Mouse (Mus musculus): ENCODE results near the gene Rnf213. TPM values are rescaled to one million over a fixed set of nuclear protein-coding genes. Genes with fewer than 3 reads are reported as not detected.

Rnf213 gene
- polyA plus RNA-seq, 1 experiment from 2014 or later: 4.2 TPM

- no peak overlapping the region for H3K9ac ChIP-seq
- peaks cover 15% of the 10 kb centered on the region for H3K4me1 ChIP-seq (replicated peaks)
- ATAC-seq (ENCODE audit: insufficient read depth): no peak
- H3K4me3 ChIP-seq (replicated peaks): no peak overlapping the region
- H3K27ac ChIP-seq (replicated peaks): no peak overlapping the region
- H3K27me3 ChIP-seq: no peaks in the 10 kb centered on the region
- H3K9me3 ChIP-seq (replicated peaks): no peaks in the 10 kb centered on the region
- peaks cover 98% of the 10 kb centered on the region for H3K36me3 ChIP-seq (replicated peaks)
- 79% methylated on average over 8 of the region's 8 CpGs for WGBS (ENCODE audit: insufficient replicate concordance)
- H3K4me2 ChIP-seq: no peak overlapping the region
Measured at GRCm38 (mm10) chr11:119438776-119439175, 45.9 kb downstream of the Rnf213 start.

DNA sequence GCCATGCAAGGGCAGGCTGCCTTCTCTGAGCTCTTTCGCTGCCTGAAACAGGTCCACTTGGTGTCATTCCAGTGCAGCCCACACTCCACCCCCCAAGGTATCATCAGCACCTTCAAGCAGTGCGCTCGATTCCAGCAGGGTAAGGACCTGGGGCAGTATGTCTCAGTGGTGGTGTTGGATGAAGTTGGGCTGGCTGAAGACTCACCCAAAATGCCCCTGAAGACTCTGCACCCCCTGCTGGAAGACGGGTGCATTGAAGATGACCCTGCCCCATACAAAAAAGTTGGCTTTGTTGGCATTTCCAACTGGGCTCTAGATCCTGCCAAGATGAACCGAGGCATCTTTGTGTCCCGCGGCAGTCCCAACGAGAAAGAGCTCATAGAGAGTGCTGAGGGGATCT lies 49.3 kb downstream of the Rnf213 start:
- Histone ChIP-seq H3K36me3 (replicated peaks) (peaks cover 96% of the 10 kb centered on the region), H3K27ac (replicated peaks) (no peak overlapping the region), H3K4me1 (replicated peaks) (no peaks in the 10 kb centered on the region; the same call in 1 of the 2 replicates), H3K4me3 (replicated peaks) (no peak overlapping the region), H3K27me3 (no peaks in the 10 kb centered on the region), H3K4me2 (no peak overlapping the region), H3K9ac (no peak overlapping the region), H3K9me3 (replicated peaks) (no peaks in the 10 kb centered on the region)
- ATAC-seq (ENCODE audit: insufficient read depth): no peak
- 77% methylated on average over 8 of the region's 8 CpGs for WGBS (ENCODE audit: insufficient replicate concordance)

DNA sequence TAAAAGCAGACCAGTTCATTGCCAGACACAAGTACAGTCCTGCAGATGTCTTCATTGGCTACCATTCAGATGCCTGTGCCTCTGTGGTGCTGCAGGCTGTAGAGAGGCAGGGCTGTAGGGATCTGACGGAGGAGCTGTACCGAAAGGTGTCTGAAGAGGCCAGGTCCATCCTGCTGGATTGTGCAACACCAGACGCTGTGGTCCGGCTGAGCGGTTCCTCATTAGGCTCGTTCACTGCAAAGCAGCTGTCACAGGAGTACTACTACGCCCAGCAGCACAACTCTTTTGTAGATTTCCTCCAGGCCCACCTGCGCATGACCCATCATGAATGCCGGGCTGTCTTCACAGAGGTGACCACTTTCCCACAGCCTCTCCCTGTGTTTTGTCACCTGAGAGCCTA lies 50.5 kb downstream of the Rnf213 start:
- H3K36me3 ChIP-seq (replicated peaks): peaks cover 94% of the 10 kb centered on the region
- no peak overlapping the region for H3K27ac ChIP-seq (replicated peaks)
- H3K4me3 ChIP-seq (replicated peaks): no peak overlapping the region
- no peaks in the 10 kb centered on the region for H3K9me3 ChIP-seq (replicated peaks)
- ATAC-seq (ENCODE audit: insufficient read depth): no peak
- H3K4me1 ChIP-seq (replicated peaks): no peaks in the 10 kb centered on the region; the same call in 1 of the 2 replicates
- H3K9ac ChIP-seq: no peak overlapping the region
- no peaks in the 10 kb centered on the region for H3K27me3 ChIP-seq
- 77% methylated on average over 9 of the region's 9 CpGs for WGBS (ENCODE audit: insufficient replicate concordance)
- no peak overlapping the region for H3K4me2 ChIP-seq

GRCm38 (mm10) chr11:119456097-119456496 lies 63.2 kb downstream of the Rnf213 start:
- peaks cover 71% of the 10 kb centered on the region for H3K36me3 ChIP-seq (replicated peaks)
- WGBS (ENCODE audit: insufficient replicate concordance): 83% methylated on average over 4 of the region's 4 CpGs
- H3K4me1 ChIP-seq (replicated peaks): no peaks in the 10 kb centered on the region
- no peak overlapping the region for H3K9ac ChIP-seq
- no peaks in the 10 kb centered on the region for H3K27me3 ChIP-seq
- no peak for ATAC-seq (ENCODE audit: insufficient read depth)
- no peak overlapping the region for H3K4me2 ChIP-seq
- no peaks in the 10 kb centered on the region for H3K9me3 ChIP-seq (replicated peaks)
- H3K4me3 ChIP-seq (replicated peaks): no peak overlapping the region
- no peak overlapping the region for H3K27ac ChIP-seq (replicated peaks)

DNA sequence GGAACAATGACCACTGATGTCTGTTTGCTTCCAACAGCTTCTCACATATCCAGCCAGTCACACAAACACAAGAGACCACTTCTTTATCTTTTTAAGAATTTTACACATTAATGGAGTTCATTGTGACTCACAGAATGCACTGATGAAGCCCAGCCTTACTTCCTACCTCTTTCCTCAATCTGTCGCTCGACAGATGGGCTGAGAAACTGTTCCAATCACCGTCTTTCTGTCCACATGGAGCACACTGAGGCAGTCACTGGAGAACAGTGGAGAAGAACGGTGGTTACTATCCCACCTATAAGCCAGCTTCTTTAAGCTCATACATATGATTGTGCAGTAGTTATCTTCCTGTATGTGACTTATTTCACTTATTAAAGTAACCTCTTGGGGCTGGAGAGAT lies 85.0 kb downstream of the Rnf213 start:
- H3K9ac ChIP-seq: no peak overlapping the region
- no peaks in the 10 kb centered on the region for H3K9me3 ChIP-seq (replicated peaks)
- no peak for ATAC-seq (ENCODE audit: insufficient read depth)
- no peak overlapping the region for H3K4me3 ChIP-seq (replicated peaks)
- peaks cover 85% of the 10 kb centered on the region for H3K36me3 ChIP-seq (replicated peaks)
- H3K4me1 ChIP-seq (replicated peaks): no peaks in the 10 kb centered on the region
- H3K27ac ChIP-seq (replicated peaks): no peak overlapping the region
- no peaks in the 10 kb centered on the region for H3K27me3 ChIP-seq
- 82% methylated on average over 4 of the region's 4 CpGs for WGBS (ENCODE audit: insufficient replicate concordance)
- H3K4me2 ChIP-seq: no peak overlapping the region

DNA sequence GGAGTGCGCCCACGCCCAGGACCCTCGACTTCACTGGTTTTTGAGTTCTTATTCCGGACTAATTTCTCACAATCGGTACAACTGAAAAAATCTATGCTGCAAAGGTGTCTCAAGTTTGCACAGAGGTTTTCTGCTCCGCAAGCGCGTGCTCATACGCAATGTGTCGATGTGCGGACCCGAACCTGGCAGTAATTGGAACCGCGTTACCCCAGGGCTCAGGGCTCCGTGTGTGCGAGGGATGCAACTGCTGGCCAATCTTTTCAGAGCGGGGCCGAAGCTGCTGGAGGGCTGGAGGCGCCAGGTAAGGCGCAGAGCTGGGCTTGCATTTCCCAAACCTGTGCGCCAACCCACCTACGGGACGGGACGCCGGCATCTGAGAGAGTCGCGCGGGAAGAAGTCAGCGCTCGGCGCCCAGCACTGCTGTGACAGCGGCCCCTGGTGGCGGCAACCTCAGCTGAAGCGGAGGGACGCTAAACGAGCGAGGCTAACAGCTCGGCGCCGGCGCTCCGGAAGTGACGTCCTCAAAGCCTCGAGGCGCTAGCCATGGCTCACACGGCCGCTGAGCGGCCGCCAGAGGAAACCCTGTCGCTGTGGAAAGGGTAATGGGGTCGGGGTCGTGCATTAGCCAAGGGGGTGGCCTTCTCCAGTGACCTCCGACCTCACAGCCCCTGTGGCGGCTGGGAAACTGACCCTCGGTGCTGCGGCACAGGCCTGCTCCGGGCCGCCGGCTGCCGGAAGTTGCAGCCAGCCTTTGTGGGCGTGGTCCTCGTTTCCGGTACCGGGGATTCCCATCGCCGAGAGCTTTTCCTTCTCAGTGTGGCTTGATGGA lies 98.2 kb downstream of the Rnf213 start, which contains the start of gene Endov:
TSS of gene Endov (plus strand) at position 487 of the 829 bp plus-strand sequence.
- Histone ChIP-seq H3K27me3 (no peaks in the 10 kb centered on the region), H3K9ac (peak within 1 kb of the TSS; percentile 82), H3K4me3 (replicated peaks) (peak within 1 kb of the TSS; percentile 95), H3K27ac (replicated peaks) (peak within 1 kb of the TSS; percentile 86), H3K4me1 (replicated peaks) (peaks cover 31% of the 10 kb centered on the region), H3K4me2 (peak within 1 kb of the TSS; percentile 99), H3K9me3 (replicated peaks) (no peaks in the 10 kb centered on the region), H3K36me3 (replicated peaks) (peaks cover 7% of the 10 kb centered on the region; the same call in 1 of the 2 replicates)
- ATAC-seq (ENCODE audit: insufficient read depth): peak; percentile 95
- WGBS (ENCODE audit: insufficient replicate concordance): 1% methylated on average over 66 of the region's 66 CpGs

- H3K4me1 ChIP-seq (replicated peaks): peaks cover 31% of the 10 kb centered on the region
- peak overlapping the region; percentile 95 for H3K4me3 ChIP-seq (replicated peaks)
- H3K9ac ChIP-seq: peak overlapping the region; percentile 82
- H3K36me3 ChIP-seq (replicated peaks): peaks cover 1% of the 10 kb centered on the region; the same call in 1 of the 2 replicates
- H3K27ac ChIP-seq (replicated peaks): peak overlapping the region; percentile 86
- ATAC-seq (ENCODE audit: insufficient read depth): no peak
- 6% methylated on average over 27 of the region's 27 CpGs for WGBS (ENCODE audit: insufficient replicate concordance)
- H3K9me3 ChIP-seq (replicated peaks): no peaks in the 10 kb centered on the region
- no peaks in the 10 kb centered on the region for H3K27me3 ChIP-seq
- peak overlapping the region; percentile 99 for H3K4me2 ChIP-seq
Measured at GRCm38 (mm10) chr11:119491690-119492087, 98.8 kb downstream of the Rnf213 start.

DNA sequence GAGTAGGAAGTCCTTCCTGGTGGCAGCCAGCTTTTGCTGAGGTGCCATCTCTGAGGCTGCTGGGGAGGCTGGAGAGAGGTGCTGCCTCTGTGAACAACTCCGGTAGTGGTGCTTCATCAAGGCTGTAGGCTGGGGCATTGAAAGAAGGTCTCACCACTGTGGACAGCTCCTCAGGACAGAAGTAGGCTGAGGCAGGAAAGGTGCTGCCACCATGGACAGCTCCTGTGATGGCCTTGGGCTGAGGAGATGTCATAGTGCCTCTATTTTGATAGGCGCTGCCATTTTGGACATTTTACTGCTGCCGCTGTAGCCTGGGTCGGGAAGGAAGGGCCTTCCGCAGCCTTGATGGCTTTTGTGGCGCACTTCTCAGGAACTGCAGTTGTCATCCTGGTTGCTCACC lies 99.9 kb downstream of the Rnf213 start:
- ATAC-seq (ENCODE audit: insufficient read depth): no peak
- Histone ChIP-seq H3K36me3 (replicated peaks) (no peaks in the 10 kb centered on the region; the same call in 1 of the 2 replicates), H3K4me3 (replicated peaks) (no peak overlapping the region), H3K9ac (no peak overlapping the region), H3K9me3 (replicated peaks) (no peaks in the 10 kb centered on the region), H3K27ac (replicated peaks) (no peak overlapping the region), H3K4me2 (peak overlapping the region; percentile 99; the same call in 1 of the 2 replicates), H3K4me1 (replicated peaks) (peaks cover 31% of the 10 kb centered on the region), H3K27me3 (no peaks in the 10 kb centered on the region)
- 80% methylated on average over 6 of the region's 6 CpGs for WGBS (ENCODE audit: insufficient replicate concordance)

DNA sequence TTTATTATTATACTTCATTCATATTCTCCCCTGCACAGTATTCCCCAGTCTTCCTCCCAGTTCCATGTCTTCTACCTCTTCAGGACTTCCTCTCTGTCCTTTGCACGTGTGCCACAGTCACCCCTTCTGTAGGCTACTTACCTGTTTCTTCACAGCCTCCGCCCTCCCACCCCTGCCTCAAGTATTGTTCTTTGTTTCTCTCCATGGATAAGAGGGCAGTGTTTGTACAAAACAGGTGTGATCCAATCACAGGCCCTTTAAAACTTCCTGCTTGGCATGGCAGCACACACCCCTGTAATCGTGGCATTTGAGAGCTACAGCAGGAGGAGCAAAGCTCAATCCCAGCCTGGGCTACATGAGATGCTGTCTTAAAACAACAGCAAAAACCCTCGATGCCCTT lies 100.6 kb downstream of the Rnf213 start:
- WGBS (ENCODE audit: insufficient replicate concordance): 71% methylated on average over 4 of the region's 4 CpGs
- no peak overlapping the region for H3K4me3 ChIP-seq (replicated peaks)
- no peak overlapping the region for H3K4me2 ChIP-seq
- H3K36me3 ChIP-seq (replicated peaks): no peaks in the 10 kb centered on the region; the same call in 1 of the 2 replicates
- no peaks in the 10 kb centered on the region for H3K9me3 ChIP-seq (replicated peaks)
- no peaks in the 10 kb centered on the region for H3K27me3 ChIP-seq
- H3K9ac ChIP-seq: no peak overlapping the region
- no peak for ATAC-seq (ENCODE audit: insufficient read depth)
- no peak overlapping the region for H3K27ac ChIP-seq (replicated peaks)
- H3K4me1 ChIP-seq (replicated peaks): peaks cover 31% of the 10 kb centered on the region

GRCm38 (mm10) chr11:119496147-119496546 lies 103.2 kb downstream of the Rnf213 start:
- Histone ChIP-seq H3K27ac (replicated peaks) (no peak overlapping the region), H3K9ac (no peak overlapping the region), H3K4me2 (no peak overlapping the region), H3K9me3 (replicated peaks) (no peaks in the 10 kb centered on the region), H3K4me3 (replicated peaks) (no peak overlapping the region), H3K4me1 (replicated peaks) (peaks cover 15% of the 10 kb centered on the region), H3K27me3 (no peaks in the 10 kb centered on the region), H3K36me3 (replicated peaks) (peaks cover 6% of the 10 kb centered on the region; the same call in 1 of the 2 replicates)
- no peak for ATAC-seq (ENCODE audit: insufficient read depth)
- WGBS (ENCODE audit: insufficient replicate concordance): 82% methylated on average over 5 of the region's 5 CpGs

DNA sequence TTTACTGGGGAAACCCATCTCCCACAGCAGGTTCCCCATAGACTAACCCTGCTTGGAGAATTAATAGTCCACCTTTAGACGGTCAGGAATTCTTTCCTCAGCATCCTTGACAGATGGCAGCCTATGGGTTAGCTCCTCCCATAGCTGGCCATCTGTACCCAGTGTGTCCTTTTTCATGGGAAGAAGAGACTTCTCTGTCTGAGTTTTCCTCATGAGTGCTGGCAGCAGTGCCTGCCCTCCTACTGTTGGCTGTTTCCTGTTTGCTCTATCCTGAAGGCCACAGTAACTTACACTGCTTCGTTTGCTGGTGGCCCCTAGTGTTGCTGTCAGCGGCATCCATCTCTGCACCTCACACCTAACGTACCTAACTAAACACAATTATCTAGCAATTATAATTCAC lies 104.6 kb downstream of the Rnf213 start:
- Histone ChIP-seq H3K4me1 (replicated peaks) (peaks cover 6% of the 10 kb centered on the region), H3K36me3 (replicated peaks) (peaks cover 14% of the 10 kb centered on the region; the same call in 1 of the 2 replicates), H3K27me3 (no peaks in the 10 kb centered on the region), H3K4me3 (replicated peaks) (no peak overlapping the region), H3K4me2 (no peak overlapping the region), H3K9me3 (replicated peaks) (no peaks in the 10 kb centered on the region), H3K27ac (replicated peaks) (no peak overlapping the region), H3K9ac (no peak overlapping the region)
- WGBS (ENCODE audit: insufficient replicate concordance): 67% methylated on average over 4 of the region's 4 CpGs
- ATAC-seq (ENCODE audit: insufficient read depth): no peak

All from liver, embryonic 15.5 days (tissue).